Mouse (Mus musculus) cerebellum, postnatal 4 days (tissue): ENCODE data around the gene Hrh2.
A peak's percentile ranks its signal among the peaks of the same experiment; 100 is the strongest.

Experiments
- DNase-seq, 2 experiments: peaks; one replicate each; pipeline ENCODE4 v3.0.0; 2022; ENCODE audit warnings: low spot score in 2 of 2, mixed read lengths in 1 of 2

Gene Hrh2

DNA sequence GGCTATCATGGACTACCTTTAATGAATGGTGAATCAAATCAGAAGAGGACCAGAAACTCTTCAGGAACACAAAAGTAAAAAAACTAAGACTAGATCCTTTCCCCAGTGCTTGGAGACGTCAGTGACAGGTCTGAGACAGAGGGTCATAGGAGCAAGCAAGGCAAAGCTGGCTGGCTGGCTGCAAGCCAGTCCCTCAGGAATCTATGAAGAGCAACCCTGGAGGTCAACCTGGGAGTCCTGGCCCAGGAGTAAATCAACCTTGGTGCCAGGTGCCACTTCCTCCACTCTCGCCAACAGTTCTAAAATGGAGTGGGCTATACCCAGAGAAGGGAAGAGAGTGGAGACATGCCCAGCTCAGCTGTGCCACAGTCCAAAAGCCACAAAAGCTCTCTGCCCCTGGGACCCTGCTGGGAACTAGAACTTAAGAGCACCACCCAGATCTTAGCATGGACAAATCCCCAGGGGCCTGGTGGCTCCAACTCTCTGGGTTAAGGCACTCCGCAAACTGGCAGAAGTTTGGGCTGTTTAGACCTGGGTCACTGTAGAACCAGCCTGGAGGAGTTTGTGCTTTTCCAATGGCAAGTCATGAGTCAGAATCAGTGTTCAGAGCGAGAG, 15.4 kb upstream of the Hrh2 start:
- DNase-seq = no peak

DNA sequence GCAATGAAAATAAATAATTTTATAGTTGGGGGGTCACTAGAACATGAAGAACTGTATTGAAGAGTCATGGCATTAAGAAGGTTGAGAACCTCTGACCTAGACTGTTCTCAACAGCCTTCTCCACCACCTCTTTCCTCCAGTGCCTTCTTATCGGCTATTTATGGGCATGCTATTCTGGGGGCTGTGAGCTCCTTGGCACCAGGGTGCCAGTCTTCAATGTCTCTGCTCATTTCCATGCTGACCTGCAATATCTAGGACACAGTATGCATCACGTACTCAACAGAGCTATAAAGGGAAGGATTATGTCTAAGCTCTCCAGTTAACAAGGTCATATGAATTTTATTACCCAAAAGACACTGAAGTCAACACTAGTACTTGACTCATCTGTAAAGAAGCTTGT, 14.6 kb upstream of the Hrh2 start:
- DNase-seq = no peak

DNA sequence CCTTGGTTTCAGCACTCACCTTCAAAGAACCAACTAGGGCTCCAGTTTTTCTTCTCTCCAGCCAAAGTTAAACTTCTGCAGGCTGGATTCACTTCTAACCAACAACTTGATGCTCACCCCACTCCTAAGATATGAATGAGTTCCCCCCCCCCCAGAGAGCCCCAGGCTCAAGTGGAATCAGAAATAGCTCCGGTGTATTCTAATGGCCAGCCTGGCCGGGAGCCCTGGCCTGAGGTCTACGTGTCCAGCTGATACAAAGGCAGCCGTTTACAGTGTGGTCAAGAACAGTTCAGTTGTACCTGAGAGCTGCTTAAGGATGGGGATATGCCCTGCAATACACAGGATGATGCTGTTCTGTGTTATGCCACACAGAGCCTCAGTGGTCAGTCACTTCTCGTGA, 13.3 kb upstream of the Hrh2 start:
- DNase-seq = no peak

DNA sequence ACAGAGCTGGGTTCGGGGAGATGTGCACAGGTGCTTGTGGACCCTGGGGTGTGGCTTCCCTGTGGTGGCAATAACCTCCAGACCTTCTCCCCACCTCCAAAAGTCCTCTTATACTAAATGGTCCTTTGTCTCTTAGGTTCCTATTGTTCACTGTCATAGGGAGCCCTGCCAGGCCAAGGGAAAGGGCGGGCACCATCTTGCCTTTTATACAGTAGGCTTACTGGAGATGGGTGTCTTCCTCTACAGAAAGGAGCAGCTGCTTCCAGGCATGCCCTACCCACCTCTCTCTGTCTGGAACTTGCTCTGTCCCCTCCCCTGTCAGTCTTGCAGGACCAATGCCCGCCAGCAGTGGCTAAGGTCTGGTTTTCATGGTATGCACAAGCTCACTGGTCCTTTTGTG, 12.0 kb upstream of the Hrh2 start:
- DNase-seq = no peak

DNA sequence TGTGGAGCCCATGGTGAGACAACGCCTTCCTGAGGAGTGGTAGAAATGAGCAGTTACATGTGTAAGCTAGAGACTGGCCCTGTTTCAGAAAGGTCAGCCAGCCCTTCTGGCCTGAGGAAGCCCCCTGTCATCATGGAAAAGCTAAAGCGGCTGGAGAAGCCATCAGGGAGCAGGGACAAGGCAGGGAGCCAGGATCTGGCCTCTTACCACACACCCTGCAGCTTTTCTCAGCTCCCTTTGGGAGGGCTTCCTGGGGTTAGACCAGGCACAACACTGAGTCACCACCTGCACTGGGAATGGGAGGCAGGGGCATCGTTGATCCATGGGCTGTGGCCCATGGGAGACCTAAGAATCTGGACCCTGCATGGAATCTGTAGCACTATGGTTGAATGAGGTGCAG, 11.5 kb upstream of the Hrh2 start:
- no peak for DNase-seq

DNA sequence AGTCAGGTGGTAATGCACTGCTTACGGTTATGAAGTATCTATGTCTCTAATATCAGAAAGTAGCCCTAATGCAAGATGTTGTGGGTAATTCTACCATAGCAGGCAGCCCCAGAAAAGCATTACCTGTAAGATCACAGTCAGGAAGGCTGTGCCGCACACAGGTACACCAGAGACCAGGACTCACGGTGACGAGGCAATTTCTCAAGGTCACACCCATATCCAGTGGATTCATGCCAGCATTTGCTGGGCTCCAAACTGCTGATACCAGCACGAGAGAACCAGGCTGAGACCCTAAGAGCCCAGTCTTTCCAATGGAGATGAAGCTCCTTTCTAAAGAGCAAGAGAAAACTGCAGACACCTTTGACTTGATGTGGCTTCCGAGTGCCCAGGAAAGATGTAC, 10.6 kb upstream of the Hrh2 start:
- DNase-seq = no peak

DNA sequence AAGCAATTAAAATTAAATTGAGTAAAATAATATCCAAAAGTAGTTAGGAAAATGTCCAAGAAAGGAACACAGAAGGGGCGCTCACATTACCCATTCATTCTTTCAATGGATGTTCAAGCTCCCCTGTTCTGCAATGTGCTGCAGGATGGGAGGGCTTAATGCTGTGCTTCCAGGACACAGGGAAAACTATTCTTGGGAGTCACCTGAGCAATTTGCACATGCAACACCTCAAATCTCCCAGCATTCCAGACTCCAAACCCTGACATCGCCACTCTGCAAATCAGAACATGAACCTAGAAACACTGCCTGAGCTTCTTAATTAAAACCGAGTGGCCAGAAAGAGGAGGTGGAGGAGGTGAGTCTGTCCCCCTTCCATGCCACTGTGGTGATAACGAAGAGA, 10.0 kb upstream of the Hrh2 start:
- no peak for DNase-seq

DNA sequence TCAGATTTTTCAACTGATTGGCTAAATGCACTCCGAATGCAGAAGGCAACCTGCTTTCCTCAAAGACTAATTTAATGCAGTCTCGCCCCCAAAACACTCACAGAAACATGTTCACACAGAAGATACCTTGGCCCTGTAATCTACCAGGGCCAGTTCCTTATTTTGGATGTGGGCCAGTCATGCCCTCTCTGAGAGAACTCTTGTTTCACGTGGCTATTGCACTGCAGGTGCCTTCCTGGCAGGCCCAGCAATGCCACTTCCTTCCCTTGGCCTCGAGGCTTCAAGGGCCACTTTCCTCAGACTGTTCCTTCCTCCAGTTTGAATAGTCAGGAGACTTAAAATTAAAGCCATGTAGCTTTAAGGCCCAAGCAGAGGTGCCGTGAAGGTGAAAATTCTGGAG, 5.5 kb upstream of the Hrh2 start:
- no peak for DNase-seq

DNA sequence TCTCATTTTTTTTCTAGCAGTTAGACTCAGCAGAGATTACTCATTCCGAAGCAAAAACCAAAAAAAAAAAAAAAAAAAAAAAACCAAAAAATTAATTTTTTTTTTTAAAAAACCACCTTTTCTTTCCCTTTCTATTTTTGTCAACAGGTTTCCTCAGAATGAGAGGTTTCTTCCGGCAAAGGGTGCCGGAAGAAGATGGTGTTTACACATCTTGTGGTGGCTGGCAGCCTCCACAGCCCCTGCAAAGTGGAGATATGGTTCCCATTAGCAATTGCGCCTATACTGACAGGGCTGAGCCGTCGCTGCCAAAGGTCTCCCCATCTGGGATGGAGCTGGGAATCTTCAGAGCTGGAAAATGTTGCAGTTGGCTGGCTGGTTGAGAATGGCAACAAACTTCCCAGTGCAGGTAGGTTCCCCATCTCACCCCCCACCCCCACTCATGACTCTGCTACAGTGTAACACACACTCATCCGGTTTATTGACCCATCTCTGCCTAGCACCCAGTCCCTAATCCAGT, 3.7 kb upstream of the Hrh2 start:
- DNase-seq = no peak

DNA sequence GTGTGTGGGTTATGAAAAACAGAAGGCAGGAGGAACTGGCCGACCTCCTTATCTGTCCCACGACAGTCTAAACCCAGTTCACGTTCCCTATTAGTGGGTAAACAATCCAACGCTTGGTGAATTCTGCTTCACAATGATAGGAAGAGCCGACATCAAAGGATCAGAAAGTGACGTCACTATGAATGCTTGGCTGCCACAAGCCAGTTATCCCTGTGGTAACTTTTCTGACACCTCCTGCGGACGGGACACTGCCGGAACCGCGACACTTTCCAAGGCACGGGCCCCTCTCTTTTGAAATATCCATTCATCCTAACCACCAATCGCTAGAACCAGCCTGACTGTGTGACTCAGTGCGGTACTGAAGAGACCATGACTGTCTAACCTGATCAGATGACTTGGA, 2.0 kb upstream of the Hrh2 start:
- DNase-seq = no peak

DNA sequence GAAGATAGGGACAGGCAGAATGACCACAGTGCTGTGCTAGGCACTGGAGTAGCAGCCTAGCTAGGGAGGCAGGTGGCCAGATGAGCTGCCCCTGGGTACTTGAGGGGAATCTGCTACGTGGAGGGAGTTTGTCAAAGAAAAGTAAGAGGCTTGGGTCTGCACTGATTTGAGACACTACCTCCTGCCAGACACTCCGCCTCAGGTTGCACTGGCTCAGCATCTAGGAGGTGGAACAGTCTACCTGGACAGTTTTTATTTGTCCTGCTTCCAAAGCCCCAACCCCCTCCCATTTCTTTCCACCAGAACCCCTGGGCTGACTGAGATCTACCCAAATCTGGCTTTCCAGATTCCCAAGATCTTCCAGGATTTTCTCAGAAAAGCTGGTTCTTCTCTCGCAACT, 748 bp upstream of the Hrh2 start:
- no peak for DNase-seq

DNA sequence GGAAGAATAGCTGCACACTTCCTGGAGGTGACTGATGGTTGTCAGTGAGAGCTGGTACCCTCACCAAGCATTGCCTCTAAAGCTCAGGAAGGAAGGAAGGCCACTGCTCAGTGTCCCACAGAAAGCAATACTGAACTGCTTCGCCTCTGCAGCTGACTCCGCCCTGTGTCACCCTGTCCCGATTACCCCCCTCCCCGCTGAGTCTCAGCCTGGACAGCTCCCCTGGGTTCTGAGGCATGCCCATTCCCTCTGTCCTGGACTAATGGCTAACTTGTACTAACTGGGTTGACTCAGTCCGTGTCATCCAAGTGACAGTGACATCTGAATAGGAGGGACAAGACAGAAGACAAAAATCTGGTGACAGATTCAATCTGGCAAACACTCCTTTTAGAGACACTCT, 1.7 kb downstream of the Hrh2 start:
- no peak for DNase-seq

DNA sequence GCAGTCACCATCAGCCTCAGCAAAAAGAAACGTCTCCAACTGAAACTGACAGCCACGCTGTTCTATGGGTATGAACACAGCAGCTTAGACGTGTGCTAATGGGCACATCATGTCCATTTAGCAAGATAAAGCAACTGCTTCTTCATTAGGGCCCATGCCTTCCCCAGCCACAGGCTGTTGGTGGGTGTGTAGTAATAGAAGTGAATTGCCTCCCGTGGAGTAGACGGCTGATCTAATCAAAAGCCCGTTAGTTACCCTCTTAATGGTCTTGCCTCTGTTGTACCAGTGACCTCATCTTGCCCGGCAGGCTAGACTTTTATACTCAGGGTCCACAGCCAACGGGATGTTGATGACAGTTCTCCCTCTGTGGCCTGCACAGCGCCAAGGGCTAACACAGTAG, 7.1 kb downstream of the Hrh2 start:
- DNase-seq = no peak

DNA sequence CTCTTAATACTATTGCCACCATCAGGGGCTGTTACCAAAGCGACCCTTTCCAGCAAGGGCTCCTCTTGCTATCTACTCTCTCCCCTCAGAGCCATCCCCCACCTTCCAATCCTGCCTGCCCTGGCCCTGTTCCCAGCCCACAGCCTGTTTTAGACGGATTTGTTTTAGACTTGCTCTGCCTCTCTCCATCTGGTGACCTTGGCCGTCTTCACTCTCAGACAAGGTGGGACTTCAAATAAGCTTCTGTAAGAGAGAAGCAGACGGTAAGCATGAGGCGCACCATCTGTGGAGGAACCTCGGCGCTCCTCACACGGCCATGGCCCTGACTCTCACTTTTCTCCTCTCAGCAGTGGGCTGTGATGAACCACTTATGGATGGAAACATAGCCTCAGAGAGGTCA, 10.5 kb downstream of the Hrh2 start:
- DNase-seq = peak in 1 of 2 experiments; percentile 70

DNA sequence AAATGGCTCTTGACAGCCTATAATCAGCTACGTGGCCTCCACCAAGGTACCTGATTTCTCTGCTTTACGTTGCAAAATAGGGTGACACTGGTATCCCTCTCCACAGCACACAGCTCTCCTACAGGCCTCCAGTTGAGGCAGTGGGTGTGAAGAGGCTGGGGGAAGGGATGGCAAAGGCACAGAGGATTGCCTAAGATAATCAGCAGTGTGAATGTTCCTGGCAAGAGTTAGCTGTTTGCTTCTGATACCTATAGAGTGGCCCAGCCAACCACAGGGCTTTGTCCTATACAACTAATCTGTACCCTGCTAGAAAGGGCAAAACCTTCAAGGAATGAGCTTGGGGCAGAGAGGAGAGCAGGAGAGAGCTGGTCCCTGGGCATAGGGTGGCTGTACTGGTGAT, 11.5 kb downstream of the Hrh2 start:
- DNase-seq = no peak

DNA sequence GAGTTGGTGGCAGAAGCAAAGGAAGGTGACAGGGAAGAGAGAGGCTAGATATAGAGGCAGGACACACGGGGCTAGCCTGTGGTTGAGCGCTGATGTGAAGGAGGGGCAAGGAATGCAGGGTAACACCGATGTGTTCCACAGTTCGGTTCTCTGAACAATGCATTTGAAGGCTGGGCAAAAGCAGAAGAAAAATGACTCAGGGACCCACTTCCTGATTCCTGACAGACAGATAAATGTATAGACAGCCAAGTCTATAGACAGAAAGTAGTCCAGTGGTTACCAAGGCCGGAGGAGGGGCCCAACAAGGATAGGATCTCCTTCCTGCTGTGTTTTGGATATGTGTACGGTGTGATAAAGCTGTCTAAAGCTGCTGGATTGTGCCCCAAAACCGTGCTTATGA, 13.3 kb downstream of the Hrh2 start:
- DNase-seq = no peak

DNA sequence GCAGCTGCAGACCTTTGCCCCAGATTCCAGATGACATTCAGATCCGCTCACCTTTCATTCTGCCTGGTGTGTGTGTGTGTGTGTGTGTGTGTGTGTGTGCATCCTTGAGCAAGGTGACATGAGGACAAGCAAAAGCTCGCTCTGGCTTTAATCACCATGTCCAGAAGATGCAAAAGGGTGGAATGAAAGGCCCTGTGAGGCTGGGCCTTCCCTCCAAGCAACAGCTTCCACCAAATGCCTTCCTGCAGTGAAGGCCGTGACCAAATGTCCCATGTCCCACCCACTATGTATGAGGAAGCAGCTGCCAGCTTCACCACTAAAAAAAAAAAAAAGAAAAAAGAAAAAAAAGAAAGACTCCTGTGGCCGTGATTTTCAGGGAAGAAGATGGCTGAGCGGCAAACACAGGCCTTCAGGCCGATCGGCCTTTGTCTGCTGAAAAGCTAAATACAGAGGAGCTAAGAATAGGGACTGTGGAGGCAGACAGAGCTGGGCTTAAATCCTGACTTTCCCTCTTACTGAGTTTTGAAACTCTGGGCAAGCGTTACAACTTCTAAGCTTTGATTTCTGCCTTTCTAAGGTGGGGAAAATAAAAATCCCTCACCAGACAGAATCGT, 14.3 kb downstream of the Hrh2 start:
- DNase-seq = no peak

DNA sequence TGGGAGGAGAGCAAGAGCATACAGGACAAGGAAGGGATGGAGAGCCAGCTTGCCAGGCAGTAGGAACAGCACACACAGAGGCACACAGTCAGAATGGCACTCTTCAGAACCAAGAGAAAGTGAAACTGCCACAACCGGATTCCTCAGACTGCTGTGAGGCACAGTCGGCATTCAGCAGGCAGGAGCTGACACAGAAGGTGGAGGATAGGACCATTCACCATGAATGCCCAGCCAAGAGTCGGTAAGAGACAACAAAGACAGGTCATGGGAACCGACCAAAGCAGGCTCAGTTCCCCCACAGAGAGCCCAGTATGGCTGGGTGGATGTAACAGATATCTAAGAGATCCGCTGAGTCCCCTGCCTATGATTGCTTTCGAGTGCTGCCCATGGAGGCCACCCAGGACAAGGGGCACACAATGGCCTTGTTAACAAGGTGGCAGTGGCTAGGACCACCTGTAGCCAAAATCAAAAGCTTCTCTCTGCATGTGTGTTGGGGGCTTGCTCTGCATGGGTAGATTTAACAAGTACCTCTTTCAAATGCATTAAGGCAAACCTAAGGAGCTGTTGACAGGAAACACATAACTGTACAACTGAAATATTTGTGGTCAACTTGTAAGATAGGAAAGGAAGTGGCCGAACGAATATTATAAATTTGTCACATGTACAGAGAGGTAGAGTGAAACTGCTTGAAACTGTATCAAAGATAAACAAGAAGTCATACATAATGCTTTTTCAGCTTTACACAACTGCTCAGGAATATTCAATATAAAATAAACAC, 17.7 kb downstream of the Hrh2 start:
- no peak for DNase-seq

DNA sequence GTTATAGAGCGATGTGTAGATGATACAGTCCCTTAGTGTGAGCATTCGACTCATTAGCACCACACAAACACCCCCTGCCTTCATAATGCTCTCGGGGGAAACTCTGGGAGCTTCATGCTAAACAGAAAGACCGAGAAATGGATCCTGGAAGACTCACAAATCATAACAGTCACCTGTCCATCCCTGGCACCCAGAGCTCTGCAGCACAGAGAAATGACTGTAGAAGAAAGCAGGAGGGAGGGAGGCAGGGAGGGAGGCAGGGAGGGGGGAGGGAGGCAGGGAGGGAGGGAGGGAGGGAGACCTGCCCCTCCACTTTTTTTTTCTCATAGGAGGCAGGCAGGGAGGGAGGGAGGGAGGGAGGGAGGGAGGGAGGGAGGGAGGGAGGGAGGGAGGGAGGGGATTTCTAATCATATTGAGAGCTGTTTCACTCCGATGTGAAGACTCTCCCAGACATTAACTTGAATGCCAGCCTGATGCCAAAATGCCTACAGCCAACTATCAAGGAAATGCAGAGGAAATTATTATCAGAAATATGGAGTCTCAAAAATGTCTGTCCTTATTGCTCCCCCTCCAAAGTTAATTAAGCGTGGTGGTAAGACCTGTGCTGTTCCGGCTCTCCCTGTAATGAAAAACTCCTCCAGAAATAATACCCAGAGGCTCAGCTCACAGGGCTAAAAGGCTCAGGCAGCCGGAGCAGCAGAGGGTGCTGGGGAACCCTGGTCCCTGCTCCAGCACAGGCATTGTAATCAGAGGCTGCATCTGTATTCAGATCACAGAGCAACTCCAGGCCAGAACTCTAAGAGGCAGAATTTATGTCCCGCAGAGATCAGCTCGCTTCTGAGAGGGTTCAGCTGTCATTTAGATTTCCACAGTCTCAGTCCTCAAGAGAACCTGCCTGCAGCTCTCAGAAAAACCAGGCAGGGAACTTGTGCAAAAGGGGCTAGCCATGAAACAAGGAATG, 19.9 kb downstream of the Hrh2 start:
- DNase-seq = peak in 1 of 2 experiments; percentile 41

DNA sequence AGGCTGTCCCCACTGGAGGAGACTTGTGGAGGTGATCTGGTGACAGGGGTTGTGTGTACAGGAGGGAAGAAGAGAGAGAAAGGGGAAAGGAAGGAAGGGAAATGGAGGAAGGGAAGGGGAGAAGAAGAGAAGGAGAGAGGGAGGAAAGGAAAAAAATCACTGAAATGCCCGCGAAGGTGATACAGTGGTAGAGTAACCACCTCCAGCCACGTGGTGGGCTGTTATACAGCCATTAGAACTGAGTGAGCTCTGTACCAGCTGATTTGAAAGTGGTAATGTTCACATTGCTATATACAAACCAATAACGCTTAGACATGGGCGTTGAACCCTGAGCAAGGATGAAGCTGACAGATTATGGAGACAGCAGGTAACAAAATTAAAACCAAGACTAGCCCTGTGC, 20.6 kb downstream of the Hrh2 start:
- DNase-seq = no peak

DNA sequence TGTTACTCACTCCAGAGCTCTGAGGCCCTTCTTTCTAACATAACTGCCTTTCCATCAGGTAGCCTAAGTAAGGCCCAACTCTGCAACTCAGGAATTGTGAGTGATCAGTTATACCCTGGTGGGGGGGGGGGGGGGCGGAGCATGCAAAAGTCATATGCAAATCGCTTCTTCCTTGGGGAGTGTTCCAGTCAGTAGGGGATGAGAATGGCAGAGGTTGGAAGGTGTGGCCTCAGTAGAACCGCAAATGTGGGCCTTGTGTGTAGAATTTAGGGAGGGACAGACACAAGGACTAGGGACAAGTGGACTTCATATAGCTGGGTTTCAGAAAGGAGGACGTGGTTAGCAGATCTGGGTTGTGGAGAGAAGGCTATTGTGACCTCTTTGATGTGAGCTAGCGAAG, 23.3 kb downstream of the Hrh2 start:
- DNase-seq = no peak

DNA sequence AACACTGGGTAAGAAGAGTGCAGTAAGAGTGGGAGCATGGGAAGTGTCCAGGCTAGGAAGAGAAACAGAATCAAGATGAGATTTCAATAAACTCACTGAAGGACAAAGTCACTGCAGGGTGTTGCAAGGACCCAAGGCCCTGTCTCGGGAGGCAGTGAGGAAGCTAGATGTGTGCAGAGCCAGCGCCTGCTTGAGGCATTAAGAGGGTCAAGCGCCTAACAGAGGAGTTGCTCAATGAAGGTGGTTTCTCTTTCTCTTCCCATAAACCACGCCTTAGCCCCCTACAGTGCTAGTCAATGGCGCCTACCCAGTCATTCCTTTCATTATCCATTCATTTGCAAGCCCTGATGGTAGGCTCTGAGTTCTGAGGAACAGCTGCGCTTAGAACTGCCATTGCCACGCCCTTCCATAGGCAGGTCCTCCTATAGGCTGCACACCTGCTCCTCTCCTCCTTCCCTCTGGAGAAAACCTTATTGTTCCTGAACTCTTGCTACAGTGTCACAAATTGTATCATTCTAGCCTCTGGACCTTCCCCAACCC, 23.9 kb downstream of the Hrh2 start:
- no peak for DNase-seq
